Mouse (Mus musculus) testis, postnatal 10 days (tissue): ENCODE data around the gene Pdia5.

Source experiments
- DNase-seq: peaks from one replicate; pipeline ENCODE4 v3.0.0; 2021; ENCODE audit warnings: low spot score

The Pdia5 gene

GRCm38 (mm10) chr16:35357449-35357848 is 133.2 kb downstream of the Pdia5 start:
- no peak for DNase-seq
